In the genomic region with DNA sequence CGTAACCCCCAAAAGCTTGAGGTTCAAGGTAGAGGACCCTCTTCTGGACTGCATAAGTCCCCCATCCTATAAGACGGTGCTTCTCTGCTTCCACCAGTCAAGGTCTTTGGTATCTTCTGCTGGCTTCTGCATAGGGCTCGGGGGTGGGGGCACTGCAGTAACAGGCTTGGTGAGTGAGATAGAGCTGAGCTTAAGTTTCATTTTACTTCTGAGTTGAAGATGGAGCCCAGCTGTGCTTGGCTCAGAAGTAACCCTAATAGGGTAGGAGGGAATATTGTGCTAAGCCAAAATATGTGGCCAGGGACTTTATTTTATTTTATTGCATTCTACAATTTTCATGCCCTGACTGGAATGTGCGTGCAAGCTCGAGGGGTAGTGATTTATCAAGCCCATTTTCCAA, we compare ENCODE assay signal across 32 mouse cellular contexts.
DNase-seq lines count a peak whose midpoint lies in the region; ATAC-seq lines count a peak whose summit lies in the region.
"Had no signal": no experiment of that assay in that cellular context is flagged by ENCODE, and none has a peak within 500 bp of the region (broad histone marks: within the 10 kb centered on the region; RNA-seq: fewer than 3 reads in every experiment).

No protein-coding gene starts in this region.

- peak; percentile 76 for ATAC-seq in kidney, embryonic 15.5 days (replicated peaks; ENCODE audit: low FRiP score)
- ATAC-seq in limb, embryonic 13.5 days (ENCODE audit: low FRiP score, low read depth), result peak; percentile 81
- ATAC-seq in neural tube, embryonic 13.5 days (ENCODE audit: low read depth), result no peak
- ATAC-seq in neural tube, embryonic 15.5 days (ENCODE audit: low FRiP score), result no peak; the same call in 1 of the 2 replicates
- ATAC-seq: forebrain, embryonic 16.5 days; inflammation-experienced regulatory T-cells, adult 6 months; midbrain, embryonic 16.5 days had no signal

- H3K4me2 ChIP-seq in kidney, embryonic 15.5 days, result peak overlapping the region; percentile 26; the same call in 1 of the 2 replicates
- H3K4me2 ChIP-seq in limb, embryonic 13.5 days (replicated peaks), result no peak overlapping the region
- H3K4me2 ChIP-seq in neural tube, embryonic 13.5 days, result no peak overlapping the region
- no peak overlapping the region for H3K4me2 ChIP-seq in neural tube, embryonic 15.5 days
- H3K4me2 ChIP-seq: embryonic facial prominence, embryonic 13.5 days; heart, embryonic 12.5 days; hindbrain, embryonic 15.5 days; liver, embryonic 11.5 days; midbrain, embryonic 11.5 days had no signal

- peaks cover 24% of the 10 kb centered on the region for H3K4me1 ChIP-seq in kidney, embryonic 15.5 days
- peaks cover 12% of the 10 kb centered on the region for H3K4me1 ChIP-seq in limb, embryonic 13.5 days
- H3K4me1 ChIP-seq in limb, embryonic 10.5 days, result no peaks in the 10 kb centered on the region
- H3K4me1 ChIP-seq in neural tube, embryonic 13.5 days (replicated peaks), result peaks cover 15% of the 10 kb centered on the region
- peaks cover 15% of the 10 kb centered on the region for H3K4me1 ChIP-seq in neural tube, embryonic 15.5 days
- H3K4me1 ChIP-seq: embryonic facial prominence, embryonic 13.5 days; heart, embryonic 12.5 days had no signal

- H3K4me3 ChIP-seq in kidney, embryonic 15.5 days (replicated peaks), result no peak overlapping the region
- no peak overlapping the region for H3K4me3 ChIP-seq in limb, embryonic 13.5 days
- no peak overlapping the region for H3K4me3 ChIP-seq in limb, embryonic 10.5 days
- no peak overlapping the region for H3K4me3 ChIP-seq in neural tube, embryonic 13.5 days
- H3K4me3 ChIP-seq in neural tube, embryonic 15.5 days (replicated peaks), result no peak overlapping the region
- H3K4me3 ChIP-seq: embryonic facial prominence, embryonic 13.5 days; erythroblast, embryonic 14.5 days; gastrocnemius, adult 2 months; heart, adult 2 months; heart, embryonic 12.5 days; hindbrain, embryonic 15.5 days had no signal

- no peak for DNase-seq in kidney, postnatal 36 days
- no peak for DNase-seq in limb, embryonic 10.5 days (ENCODE audit: low spot score)
- DNase-seq in heart, adult 18-20 months, result no peak
- DNase-seq: adrenal gland, postnatal 25 days; B cell, adult 2 months; cerebellum, adult 11-12 months; cerebellum, adult 9-11 months; embryo, embryonic 11 days; gastrocnemius, adult 2 months; gastrocnemius, postnatal 36 days; heart, adult 2 months; heart, postnatal 4 days; layer of hippocampus, postnatal 36 days; left cerebral cortex, postnatal 4 days; lung, postnatal 36 days; retina, postnatal 1 day; right cerebral cortex, postnatal 14 days; thymus, adult 18-20 months; thymus, postnatal 25 days had no signal

- H3K27ac ChIP-seq in kidney, embryonic 15.5 days, result no peak overlapping the region
- no peak overlapping the region for H3K27ac ChIP-seq in limb, embryonic 13.5 days
- H3K27ac ChIP-seq in limb, embryonic 10.5 days, result no peak overlapping the region
- H3K27ac ChIP-seq in neural tube, embryonic 13.5 days (replicated peaks), result 0 out of 2 replicates have a peak overlapping the region, but pooled peaks have one; percentile 13
- H3K27ac ChIP-seq in neural tube, embryonic 15.5 days (replicated peaks), result no peak overlapping the region; the same call in 1 of the 2 replicates
- H3K27ac ChIP-seq: embryonic facial prominence, embryonic 13.5 days; gastrocnemius, adult 2 months; heart, adult 2 months; hindbrain, embryonic 15.5 days had no signal

- H3K9ac ChIP-seq in kidney, embryonic 15.5 days, result no peak overlapping the region
- no peak overlapping the region for H3K9ac ChIP-seq in limb, embryonic 13.5 days
- no peak overlapping the region for H3K9ac ChIP-seq in neural tube, embryonic 13.5 days
- H3K9ac ChIP-seq in neural tube, embryonic 15.5 days (replicated peaks), result no peak overlapping the region
- H3K9ac ChIP-seq: embryonic facial prominence, embryonic 13.5 days; heart, embryonic 12.5 days; hindbrain, embryonic 15.5 days had no signal

- H3K9me3 ChIP-seq in kidney, embryonic 15.5 days (replicated peaks), result no peaks in the 10 kb centered on the region
- H3K9me3 ChIP-seq in limb, embryonic 13.5 days, result no peaks in the 10 kb centered on the region
- H3K9me3 ChIP-seq in limb, embryonic 10.5 days (replicated peaks), result no peaks in the 10 kb centered on the region
- no peaks in the 10 kb centered on the region for H3K9me3 ChIP-seq in neural tube, embryonic 13.5 days
- no peaks in the 10 kb centered on the region for H3K9me3 ChIP-seq in neural tube, embryonic 15.5 days (replicated peaks)
- H3K9me3 ChIP-seq: embryonic facial prominence, embryonic 13.5 days; heart, embryonic 12.5 days; hindbrain, embryonic 15.5 days had no signal

- H3K27me3 ChIP-seq in kidney, embryonic 15.5 days, result no peaks in the 10 kb centered on the region
- no peaks in the 10 kb centered on the region for H3K27me3 ChIP-seq in limb, embryonic 13.5 days
- H3K27me3 ChIP-seq in limb, embryonic 10.5 days (ENCODE audit: low read depth, poor library complexity, severe bottlenecking), result no peaks in the 10 kb centered on the region
- H3K27me3 ChIP-seq in neural tube, embryonic 13.5 days, result no peaks in the 10 kb centered on the region
- no peaks in the 10 kb centered on the region for H3K27me3 ChIP-seq in neural tube, embryonic 15.5 days (replicated peaks)
- H3K27me3 ChIP-seq: embryonic facial prominence, embryonic 13.5 days; heart, embryonic 12.5 days; hindbrain, embryonic 15.5 days had no signal

- no peaks in the 10 kb centered on the region for H3K36me3 ChIP-seq in kidney, embryonic 15.5 days
- no peaks in the 10 kb centered on the region for H3K36me3 ChIP-seq in limb, embryonic 13.5 days
- H3K36me3 ChIP-seq in limb, embryonic 10.5 days, result no peaks in the 10 kb centered on the region
- no peaks in the 10 kb centered on the region for H3K36me3 ChIP-seq in neural tube, embryonic 13.5 days
- no peaks in the 10 kb centered on the region for H3K36me3 ChIP-seq in neural tube, embryonic 15.5 days
- H3K36me3 ChIP-seq: embryonic facial prominence, embryonic 13.5 days; heart, embryonic 12.5 days; hindbrain, embryonic 15.5 days had no signal

- 37% methylated on average over 5 of the region's 5 CpGs for WGBS in kidney, embryonic 15.5 days
- WGBS in limb, embryonic 13.5 days, result 53% methylated on average over 5 of the region's 5 CpGs
- WGBS in limb, embryonic 10.5 days, result 72% methylated on average over 5 of the region's 5 CpGs
- WGBS in neural tube, embryonic 13.5 days, result 58% methylated on average over 5 of the region's 5 CpGs
- 58% methylated on average over 5 of the region's 5 CpGs for WGBS in neural tube, embryonic 15.5 days

Comparison
In these comparisons a context has a peak if more than half of its experiments do, and no peak if none do; other contexts are left out.
1. ATAC-seq: peak in kidney, embryonic 15.5 days (single experiment) and limb, embryonic 13.5 days (single experiment); none in neural tube, embryonic 13.5 days (single experiment) and neural tube, embryonic 15.5 days (single experiment).